Mouse (Mus musculus): ENCODE data around the gene Adgrf4. TPM values are rescaled to one million over a fixed set of nuclear protein-coding genes. Genes with fewer than 3 reads are reported as not detected.

Adgrf4 gene
- polyA plus RNA-seq, 1 experiment = 0.04 TPM

GRCm38 (mm10) chr17:42611295-42611694 is 80.8 kb downstream of the Adgrf4 start, which contains the start of gene Opn5:
Opn5 (minus strand) TSS chr17:42611395.
- Histone ChIP-seq H3K27me3 (ENCODE audit: control insufficient read depth, insufficient read depth, low read length) (no peaks in the 10 kb centered on the region), H3K4me1 (ENCODE audit: control insufficient read depth, insufficient read depth, insufficient read length) (no peaks in the 10 kb centered on the region), H3K36me3 (ENCODE audit: control insufficient read depth, insufficient read depth, low read length) (no peaks in the 10 kb centered on the region), H3K4me3 (ENCODE audit: extremely low read depth, insufficient read depth, insufficient read length) (no peak within 1 kb of the TSS), H3K27ac (ENCODE audit: insufficient read depth, low read length) (no peak within 1 kb of the TSS)
- TF ChIP-seq POLR2A (IDR thresholded peaks at IDR 0.05; ENCODE audit: low read depth, low read length) (no peak), CTCF (IDR thresholded peaks at IDR 0.05; ENCODE audit: extremely low read depth, insufficient read depth, insufficient read length, insufficient replicate concordance) (no peak)
- DNase-seq (ENCODE audit: low read depth in 1 of 2, low spot score in 2 of 2) = no peak
- 85% methylated on average over 8 of the region's 8 CpGs for whole genome bisulfite sequencing

- Histone ChIP-seq H3K4me1 (ENCODE audit: control insufficient read depth, insufficient read depth, insufficient read length) (no peaks in the 10 kb centered on the region), H3K4me3 (ENCODE audit: extremely low read depth, insufficient read depth, insufficient read length) (no peak overlapping the region), H3K27ac (ENCODE audit: insufficient read depth, low read length) (no peak overlapping the region), H3K27me3 (ENCODE audit: control insufficient read depth, insufficient read depth, low read length) (no peaks in the 10 kb centered on the region), H3K36me3 (ENCODE audit: control insufficient read depth, insufficient read depth, low read length) (no peaks in the 10 kb centered on the region)
- 66% methylated on average over 3 of the region's 3 CpGs for WGBS
- no peak for TF ChIP-seq POLR2A (IDR thresholded peaks at IDR 0.05; ENCODE audit: low read depth, low read length)
- TF ChIP-seq CTCF (IDR thresholded peaks at IDR 0.05; ENCODE audit: extremely low read depth, insufficient read depth, insufficient read length, insufficient replicate concordance) = no peak
- DNase-seq (ENCODE audit: low read depth in 1 of 2, low spot score in 2 of 2) = no peak
Observed at GRCm38 (mm10) chr17:42608270-42608669, 83.8 kb downstream of the Adgrf4 start.

Other genes with a start within 250 kb of the Adgrf4 start
- not detected in 2 replicates for gene Opn5, start 80.9 kb downstream of the Adgrf4 start, polyA plus RNA-seq (2012; rRNA removed)
- gene Adgrf2, start 49.9 kb upstream of the Adgrf4 start, polyA plus RNA-seq (2012; rRNA removed) = 0.05 and 0.08 TPM in 2 replicates
- 8.9 and 9.3 TPM in 2 replicates for gene Cd2ap, start 184.4 kb upstream of the Adgrf4 start, polyA plus RNA-seq (2012; rRNA removed)

Data from spleen, adult 2 months (tissue).